Mouse (Mus musculus) MEL (cell line): ENCODE measurements at regions not wholly inside any gene's neighbourhood (a gene's known extent, or its start where the extent isn't known, plus 50 kb on each side); places are given as distances from the start of the nearest gene placed in this dataset.

Source experiments
- DNase-seq: peaks from one replicate; pipeline ENCODE4 v3.0.0; 2011; ENCODE audit warnings: low read depth, low spot score
- H3K27ac ChIP-seq: 2 replicates; pipeline ENCODE4 v1.5.1; 2012; ENCODE audit warnings: low read depth, mild to moderate bottlenecking, control low read depth, low read length, moderate library complexity; ENCODE audit not compliant: control insufficient read depth
- H3K27me3 ChIP-seq, 2 experiments: fragments of 150-350 bp in 1 of 2; sonication (generic) in 1 of 2; 2 replicates each; pipeline ENCODE4 v1.6.1; 2012; ENCODE audit warnings: low read length in 2 of 2, mild to moderate bottlenecking in 2 of 2, improper control_type of control experiment in 1 of 2, moderate library complexity in 1 of 2; ENCODE audit not compliant: insufficient read depth in 2 of 2, control insufficient read depth in 1 of 2
- H3K36me3 ChIP-seq, 2 experiments: 2 replicates each; pipeline ENCODE4 v1.6.1; 2012 to 2014; ENCODE audit warnings: low read length in 2 of 2, improper control_type of control experiment in 1 of 2, inconsistent platforms in 1 of 2, mild to moderate bottlenecking in 1 of 2; ENCODE audit not compliant: insufficient read depth in 2 of 2, control insufficient read depth in 1 of 2
- H3K4me1 ChIP-seq, 2 experiments: fragments of 150-350 bp in 1 of 2; sonication (generic) in 1 of 2; 2 replicates each; pipeline ENCODE4 v1.6.1; 2012; ENCODE audit warnings: low read length in 2 of 2, improper control_type of control experiment in 1 of 2, mild to moderate bottlenecking in 1 of 2; ENCODE audit not compliant: insufficient read depth in 2 of 2, control insufficient read depth in 1 of 2
- H3K4me3 ChIP-seq, 2 experiments: fragments of 150-350 bp in 1 of 2; sonication (generic) in 1 of 2; 2 replicates each; pipeline ENCODE4 v1.5.1; 2012; ENCODE audit warnings: low read depth in 2 of 2, low read length in 2 of 2, mild to moderate bottlenecking in 2 of 2, moderate library complexity in 2 of 2, control low read depth in 1 of 2, improper control_type of control experiment in 1 of 2; ENCODE audit not compliant: control insufficient read depth in 1 of 2, insufficient read depth in 1 of 2
- H3K79me2 ChIP-seq: 2 replicates; pipeline ENCODE4 v1.6.1; 2012; ENCODE audit warnings: mild to moderate bottlenecking, low read length, moderate library complexity; ENCODE audit not compliant: control insufficient read depth, poor library complexity, insufficient read depth
- H3K9ac ChIP-seq: 2 replicates; pipeline ENCODE4 v1.6.1; 2012; ENCODE audit warnings: low read depth, mild to moderate bottlenecking, control low read depth, low read length, moderate library complexity; ENCODE audit not compliant: control insufficient read depth, poor library complexity, severe bottlenecking
- H3K9me3 ChIP-seq: fragments of 150-350 bp; sonication (generic); replicated peaks from 2 replicates; pipeline ENCODE4 v1.6.1; 2012; ENCODE audit warnings: mild to moderate bottlenecking, low read length, improper control_type of control experiment, moderate library complexity; ENCODE audit not compliant: insufficient read depth
- CHD1 ChIP-seq: IDR thresholded peaks from 2 replicates; pipeline ENCODE4 v1.6.1; 2012; ENCODE audit warnings: low read depth, mild to moderate bottlenecking, inconsistent platforms, low read length, improper control_type of control experiment
- CTCF ChIP-seq, 3 experiments: IDR thresholded peaks in 2 of 3; conservative IDR thresholded peaks in 1 of 3; 2 replicates each; pipeline ENCODE4 v1.5.1; 2011 to 2012; ENCODE audit warnings: low read length in 3 of 3, low read depth in 2 of 3, mild to moderate bottlenecking in 2 of 3, improper control_type of control experiment in 1 of 3, inconsistent platforms in 1 of 3, mixed read lengths in 1 of 3, moderate library complexity in 1 of 3; ENCODE audit not compliant: control insufficient read depth in 1 of 3, insufficient read depth in 1 of 3, poor library complexity in 1 of 3, severe bottlenecking in 1 of 3
- E2F4 ChIP-seq: IDR thresholded peaks from 2 replicates; pipeline ENCODE4 v1.6.1; 2011; ENCODE audit warnings: low read depth, low read length, improper control_type of control experiment, borderline replicate concordance
- ELF1 ChIP-seq: IDR thresholded peaks from 2 replicates; pipeline ENCODE4 v1.6.1; 2014; ENCODE audit warnings: low read depth, mild to moderate bottlenecking, inconsistent platforms, low read length, improper control_type of control experiment, moderate library complexity
- EP300 ChIP-seq, 2 experiments: IDR thresholded peaks; 2 replicates each; pipeline ENCODE4 v1.6.1; 2011; ENCODE audit warnings: improper control_type of control experiment in 2 of 2, low read length in 2 of 2, low read depth in 1 of 2, mild to moderate bottlenecking in 1 of 2
- ETS1 ChIP-seq: IDR thresholded peaks from 2 replicates; pipeline ENCODE4 v1.6.1; 2012; ENCODE audit warnings: low read depth, mild to moderate bottlenecking, inconsistent platforms, low read length, improper control_type of control experiment, moderate library complexity
- GATA1 ChIP-seq: IDR thresholded peaks from 2 replicates; pipeline ENCODE4 v1.6.1; 2011; ENCODE audit warnings: low read depth, low read length, improper control_type of control experiment
- HCFC1 ChIP-seq: IDR thresholded peaks from 2 replicates; pipeline ENCODE4 v1.6.1; 2012; ENCODE audit warnings: low read depth, mild to moderate bottlenecking, inconsistent platforms, low read length, improper control_type of control experiment, moderate library complexity
- JUND ChIP-seq: IDR thresholded peaks from 2 replicates; pipeline ENCODE4 v1.6.1; 2011; ENCODE audit warnings: low read depth, mild to moderate bottlenecking, improper control_type of control experiment, low read length
- KAT2A ChIP-seq: conservative IDR thresholded peaks from 2 replicates; pipeline ENCODE4 v1.6.1; 2012; ENCODE audit warnings: low read depth, low read length, improper control_type of control experiment, inconsistent platforms
- MAFK ChIP-seq: IDR thresholded peaks from 2 replicates; pipeline ENCODE4 v1.6.1; 2011; ENCODE audit warnings: low read depth, mild to moderate bottlenecking, low read length, improper control_type of control experiment, borderline replicate concordance
- MEF2A ChIP-seq: IDR thresholded peaks from 2 replicates; pipeline ENCODE4 v1.6.1; 2014; ENCODE audit warnings: low read depth, mild to moderate bottlenecking, inconsistent platforms, low read length, improper control_type of control experiment; ENCODE audit not compliant: poor library complexity, insufficient replicate concordance, severe bottlenecking; ENCODE audit errors: extremely low read depth
- MXI1 ChIP-seq: IDR thresholded peaks from 2 replicates; pipeline ENCODE4 v1.6.1; 2011; ENCODE audit warnings: mild to moderate bottlenecking, low read depth, low read length, improper control_type of control experiment
- NELFE ChIP-seq: IDR thresholded peaks from 2 replicates; pipeline ENCODE4 v1.6.1; 2011; ENCODE audit warnings: low read depth, low read length, improper control_type of control experiment
- NRF1 ChIP-seq: IDR thresholded peaks from 2 replicates; pipeline ENCODE4 v1.6.1; 2014; ENCODE audit warnings: low read depth, mild to moderate bottlenecking, inconsistent platforms, low read length, improper control_type of control experiment, moderate library complexity; ENCODE audit not compliant: poor library complexity, insufficient read depth, severe bottlenecking
- POLR2A ChIP-seq, 2 experiments: IDR thresholded peaks; 2 replicates each; pipeline ENCODE4 v1.6.1; 2011 to 2012; ENCODE audit warnings: low read length in 2 of 2, mild to moderate bottlenecking in 2 of 2, control low read depth in 1 of 2, improper control_type of control experiment in 1 of 2, low read depth in 1 of 2, moderate library complexity in 1 of 2; ENCODE audit not compliant: control insufficient read depth in 1 of 2, insufficient read depth in 1 of 2, poor library complexity in 1 of 2
- POLR2AphosphoS2 ChIP-seq: IDR thresholded peaks from 2 replicates; pipeline ENCODE4 v1.6.1; 2011; ENCODE audit warnings: low read length, improper control_type of control experiment
- POLR2AphosphoS5 ChIP-seq: IDR thresholded peaks from 2 replicates; pipeline ENCODE4 v1.6.1; 2012; ENCODE audit warnings: low read depth, borderline replicate concordance, mild to moderate bottlenecking, inconsistent platforms, low read length, moderate library complexity, mixed read lengths
- RAD21 ChIP-seq: IDR thresholded peaks from 2 replicates; pipeline ENCODE4 v1.6.1; 2011; ENCODE audit warnings: mild to moderate bottlenecking, low read depth, low read length, improper control_type of control experiment
- SIN3A ChIP-seq: IDR thresholded peaks from 2 replicates; pipeline ENCODE4 v1.6.1; 2012; ENCODE audit warnings: low read length, improper control_type of control experiment, inconsistent platforms
- SMC3 ChIP-seq: IDR thresholded peaks from 2 replicates; pipeline ENCODE4 v1.6.1; 2011; ENCODE audit warnings: low read depth, low read length, improper control_type of control experiment
- TAL1 ChIP-seq: IDR thresholded peaks from 2 replicates; pipeline ENCODE4 v1.6.1; 2012; ENCODE audit warnings: mild to moderate bottlenecking, inconsistent platforms, low read length, moderate library complexity, mixed read lengths
- TBP ChIP-seq: IDR thresholded peaks from 2 replicates; pipeline ENCODE4 v1.8.0; 2011; ENCODE audit warnings: low read depth, low read length, improper control_type of control experiment
- TCF12 ChIP-seq: IDR thresholded peaks from 2 replicates; pipeline ENCODE4 v1.6.1; 2014; ENCODE audit warnings: low read depth, mild to moderate bottlenecking, inconsistent platforms, low read length, improper control_type of control experiment, moderate library complexity
- UBTF ChIP-seq: IDR thresholded peaks from 2 replicates; pipeline ENCODE4 v1.6.1; 2012; ENCODE audit warnings: low read depth, mild to moderate bottlenecking, inconsistent platforms, low read length, improper control_type of control experiment, moderate library complexity, borderline replicate concordance; ENCODE audit not compliant: insufficient read depth
- USF1 ChIP-seq: IDR thresholded peaks from 2 replicates; pipeline ENCODE4 v1.6.1; 2014; ENCODE audit warnings: low read depth, mild to moderate bottlenecking, inconsistent platforms, low read length, improper control_type of control experiment, moderate library complexity
- USF2 ChIP-seq, 2 experiments: IDR thresholded peaks; 2 replicates each; pipeline ENCODE4 v1.6.1; 2011 to 2012; ENCODE audit warnings: improper control_type of control experiment in 2 of 2, low read length in 2 of 2, borderline replicate concordance in 1 of 2, inconsistent platforms in 1 of 2, low read depth in 1 of 2, mild to moderate bottlenecking in 1 of 2; ENCODE audit not compliant: insufficient read depth in 1 of 2
- ZC3H11A ChIP-seq: IDR thresholded peaks from 2 replicates; pipeline ENCODE4 v1.6.1; 2012; ENCODE audit warnings: low read depth, mild to moderate bottlenecking, inconsistent platforms, low read length, improper control_type of control experiment
- ZKSCAN1 ChIP-seq: IDR thresholded peaks from 2 replicates; pipeline ENCODE4 v1.6.1; 2012; ENCODE audit warnings: low read depth, mild to moderate bottlenecking, inconsistent platforms, low read length, improper control_type of control experiment, moderate library complexity
- ZMIZ1 ChIP-seq: IDR thresholded peaks from 2 replicates; pipeline ENCODE4 v1.6.1; 2012; ENCODE audit warnings: low read depth, mild to moderate bottlenecking, inconsistent platforms, low read length, improper control_type of control experiment, moderate library complexity

GRCm38 (mm10) chr5:73938450-73938849, 129.8 kb downstream of the Usp46 start:
- Histone ChIP-seq H3K9me3 (no peaks in the 10 kb centered on the region), H3K4me1 (no peaks in the 10 kb centered on the region), H3K27ac (no peak overlapping the region), H3K79me2 (no peaks in the 10 kb centered on the region), H3K4me3 (no peak overlapping the region), H3K36me3 (no peaks in the 10 kb centered on the region), H3K27me3 (peaks cover 0 to 3% of the 10 kb centered on the region in 2 experiments; a peak in 1 of 4 replicates), H3K9ac (no peak overlapping the region)
- peak; percentile 16; the same call in 1 of the 2 replicates for TF ChIP-seq RAD21
- TF ChIP-seq NRF1: no peak
- peak; percentile 11; the same call in 1 of the 2 replicates for TF ChIP-seq SMC3
- TF ChIP-seq CTCF (IDR thresholded peaks at IDR 0.05 in 2 of 3, conservative IDR thresholded peaks at IDR 0.05 in 1 of 3; ENCODE audit: control insufficient read depth in 1 of 3, insufficient read depth in 1 of 3, low read depth in 2 of 3, low read length in 3 of 3, poor library complexity in 1 of 3, severe bottlenecking in 1 of 3): peak in 1 of 3 experiments; percentile 9; a peak in 1 of 6 replicates
- no peak for DNase-seq

- H3K27ac ChIP-seq: no peak overlapping the region
Observed at GRCm38 (mm10) chr5:73942950-73943349, 125.3 kb downstream of the Usp46 start.

GRCm38 (mm10) chr5:73945671-73946070, 122.6 kb downstream of the Usp46 start:
- Histone ChIP-seq H3K9me3 (no peaks in the 10 kb centered on the region), H3K27me3 (peaks cover 0 to under 1% of the 10 kb centered on the region in 2 experiments; a peak in 2 of 4 replicates), H3K9ac (no peak overlapping the region), H3K27ac (no peak overlapping the region), H3K4me3 (no peak overlapping the region), H3K4me1 (no peaks in the 10 kb centered on the region), H3K79me2 (no peaks in the 10 kb centered on the region), H3K36me3 (no peaks in the 10 kb centered on the region)
- DNase-seq: no peak
- no peak for TF ChIP-seq KAT2A
- no peak for TF ChIP-seq UBTF
- no peak for TF ChIP-seq NRF1
- no peak for TF ChIP-seq MAFK
- no peak for TF ChIP-seq E2F4
- no peak for TF ChIP-seq ZMIZ1
- no peak for TF ChIP-seq USF1
- no peak for TF ChIP-seq TCF12
- no peak for TF ChIP-seq POLR2AphosphoS2
- no peak for TF ChIP-seq GATA1
- no peak for TF ChIP-seq SMC3
- no peak for TF ChIP-seq HCFC1
- no peak for TF ChIP-seq POLR2AphosphoS5
- TF ChIP-seq TBP: no peak
- no peak for TF ChIP-seq CTCF (IDR thresholded peaks at IDR 0.05 in 2 of 3, conservative IDR thresholded peaks at IDR 0.05 in 1 of 3; ENCODE audit: control insufficient read depth in 1 of 3, insufficient read depth in 1 of 3, low read depth in 2 of 3, low read length in 3 of 3, poor library complexity in 1 of 3, severe bottlenecking in 1 of 3)
- TF ChIP-seq POLR2A (IDR thresholded peaks at IDR 0.05; ENCODE audit: control insufficient read depth in 1 of 2, insufficient read depth in 1 of 2, low read depth in 1 of 2, low read length in 2 of 2, poor library complexity in 1 of 2): no peak
- TF ChIP-seq ZKSCAN1: no peak
- TF ChIP-seq JUND: no peak
- no peak for TF ChIP-seq ETS1

More at GRCm38 (mm10) chr5:73942950-73943349, 125.3 kb downstream of the Usp46 start:
- Histone ChIP-seq H3K4me1 (no peaks in the 10 kb centered on the region), H3K9ac (no peak overlapping the region), H3K9me3 (no peaks in the 10 kb centered on the region), H3K27me3 (peaks cover 0 to 3% of the 10 kb centered on the region in 2 experiments; a peak in 2 of 4 replicates), H3K36me3 (no peaks in the 10 kb centered on the region), H3K4me3 (no peak overlapping the region), H3K79me2 (no peaks in the 10 kb centered on the region)
- TF ChIP-seq ZMIZ1 (no peak), MXI1 (no peak), NELFE (no peak), SIN3A (no peak), RAD21 (no peak), E2F4 (no peak), USF2 (IDR thresholded peaks at IDR 0.05; ENCODE audit: borderline replicate concordance in 1 of 2, insufficient read depth in 1 of 2, low read depth in 1 of 2, low read length in 2 of 2) (no peak), TAL1 (no peak), CTCF (IDR thresholded peaks at IDR 0.05 in 2 of 3, conservative IDR thresholded peaks at IDR 0.05 in 1 of 3; ENCODE audit: control insufficient read depth in 1 of 3, insufficient read depth in 1 of 3, low read depth in 2 of 3, low read length in 3 of 3, poor library complexity in 1 of 3, severe bottlenecking in 1 of 3) (no peak), MEF2A (no peak), ZC3H11A (no peak), EP300 (IDR thresholded peaks at IDR 0.05; ENCODE audit: low read depth in 1 of 2, low read length in 2 of 2) (no peak), CHD1 (no peak), ELF1 (no peak)
- no peak for DNase-seq
